Mouse (Mus musculus): ENCODE measurements around the gene Gm7358.
"Not testable (repeated sequence)": the region's sequence is repeated elsewhere in the genome, so short reads cannot be mapped to it uniquely, and the experiment has no call there.

Gm7358 gene

DNA sequence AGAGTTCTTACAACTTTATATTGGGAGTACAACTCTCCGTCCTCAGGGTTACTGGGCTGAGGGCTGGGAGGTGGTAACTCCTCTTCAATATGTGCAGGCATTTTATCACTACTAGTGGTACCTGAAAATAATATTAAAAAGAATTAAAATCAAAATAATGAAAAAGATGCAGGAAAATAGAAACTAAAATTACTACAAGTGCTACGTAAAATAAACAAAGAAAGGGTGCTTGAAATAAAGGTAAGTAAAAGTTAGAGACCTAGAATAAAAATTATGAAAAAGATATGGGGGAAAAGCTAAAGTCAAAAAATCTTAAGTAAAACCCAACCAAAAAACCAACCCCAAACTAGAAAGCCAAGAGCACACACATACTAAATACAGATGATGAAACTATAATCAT, at the start of gene Gm7358:
Gene Gm7358, minus strand, starts transcription at position 101 of the 400 bp plus-strand sequence.
- in situ Hi-C loops (cut with MboI) = not testable (repeated sequence)

DNA sequence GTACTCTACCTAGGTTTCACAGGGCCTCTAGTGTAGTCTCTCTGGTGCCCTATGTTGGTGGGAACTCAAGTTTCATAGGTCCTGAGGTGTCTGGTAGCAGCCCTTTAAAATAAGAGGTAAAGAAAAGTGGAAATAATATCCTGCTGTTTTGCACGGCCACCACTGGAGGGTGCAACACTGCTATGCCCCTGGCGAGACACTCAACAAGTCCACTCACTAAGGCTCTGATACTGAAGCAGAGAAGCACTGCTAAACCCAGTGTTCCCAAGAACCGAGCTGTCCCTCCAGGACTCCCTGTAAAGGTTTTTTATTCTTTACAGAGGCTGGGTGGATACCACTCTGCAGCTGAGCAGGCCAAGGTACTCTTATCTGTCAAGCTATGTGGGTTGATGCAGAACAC, 43.7 kb upstream of the Gm7358 start:
- in situ Hi-C loops (cut with MboI) = not testable (repeated sequence)

DNA sequence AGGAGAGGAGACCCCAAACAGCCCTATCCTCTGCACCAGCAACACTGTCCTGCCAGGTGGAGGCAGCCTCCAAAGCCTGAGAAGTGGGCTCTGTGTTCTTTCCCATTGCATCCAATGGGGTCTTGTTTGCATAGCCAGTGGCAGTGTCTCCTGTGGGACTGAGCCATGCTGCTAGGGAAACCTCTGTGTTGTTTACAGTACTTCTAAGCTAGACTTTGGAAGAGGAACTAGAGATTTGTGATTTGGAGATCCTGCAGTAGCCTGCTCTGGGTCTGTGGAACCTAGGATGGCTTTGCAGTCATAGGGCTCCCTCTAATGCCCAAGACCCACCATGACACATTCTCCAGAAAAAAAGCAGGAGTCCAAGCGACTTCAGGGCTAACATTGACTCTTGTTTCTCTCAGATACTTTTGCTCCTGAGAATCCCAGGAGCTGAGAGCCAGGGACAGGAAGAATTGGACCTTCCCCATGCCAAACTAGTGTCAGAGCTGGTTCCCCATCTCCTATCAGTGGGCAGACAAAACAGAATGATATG, 42.2 kb upstream of the Gm7358 start:
- in situ Hi-C loops (cut with MboI) = not testable (repeated sequence)

DNA sequence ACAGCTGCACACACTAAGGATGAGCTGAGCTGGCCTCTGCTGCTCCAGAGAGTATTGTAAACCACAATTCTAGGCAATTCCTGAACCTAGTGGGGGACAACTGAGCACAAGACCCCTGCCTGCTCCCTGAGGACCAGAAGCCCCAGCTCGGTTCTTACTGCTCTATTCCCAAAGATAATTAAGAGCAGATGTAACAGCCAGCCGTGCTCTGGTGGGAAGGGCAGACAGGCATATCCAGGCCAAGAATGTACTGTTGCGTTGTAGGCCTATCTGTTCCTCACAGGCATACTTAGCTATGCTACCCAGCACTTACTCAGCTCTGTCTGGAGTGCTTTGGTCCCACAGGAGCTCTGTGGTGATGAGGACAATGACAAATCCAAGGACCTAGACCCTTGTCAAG, 40.6 kb upstream of the Gm7358 start:
- in situ Hi-C loops (cut with MboI) = not testable (repeated sequence)

DNA sequence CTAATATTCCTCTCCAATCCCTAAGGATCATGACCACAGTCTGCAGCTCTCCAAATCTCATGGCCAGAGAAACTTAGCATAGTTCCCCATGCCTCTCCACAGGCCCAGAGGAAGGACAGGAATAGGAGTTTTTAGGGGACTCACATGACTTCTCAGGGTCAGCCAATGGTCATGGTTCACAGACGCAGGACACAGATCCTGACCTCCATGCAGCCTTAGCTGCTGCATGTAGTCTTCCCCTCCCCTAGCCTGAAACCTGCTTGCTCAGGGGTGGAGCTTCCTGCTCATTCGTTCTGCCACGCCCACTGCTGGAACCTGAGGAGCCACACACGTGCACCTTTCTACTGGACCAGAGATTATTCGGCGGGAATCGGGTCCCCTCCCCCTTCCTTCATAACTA, 34.8 kb upstream of the Gm7358 start:
- in situ Hi-C loops (cut with MboI) = not testable (repeated sequence)

DNA sequence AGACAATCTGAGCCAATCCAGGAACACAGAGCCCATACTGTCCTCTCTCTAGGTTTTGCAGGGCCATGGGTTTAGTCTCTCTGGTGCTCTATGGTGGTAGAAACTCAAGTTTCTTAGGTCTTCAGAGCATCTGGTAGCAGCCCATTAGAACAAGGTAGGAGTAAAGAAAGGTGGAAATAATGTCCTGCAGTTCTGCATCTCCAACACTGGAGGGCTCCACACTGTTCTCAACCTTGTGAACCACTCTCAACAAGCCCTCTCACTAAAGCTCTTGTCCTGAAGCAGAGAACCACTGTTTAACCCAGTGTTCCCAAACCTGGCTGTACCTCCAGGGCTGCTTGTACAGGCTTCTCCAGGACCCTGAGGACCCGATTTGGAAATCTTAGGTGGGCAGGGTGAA, 27.3 kb upstream of the Gm7358 start:
- in situ Hi-C loops (cut with MboI) = not testable (repeated sequence)

DNA sequence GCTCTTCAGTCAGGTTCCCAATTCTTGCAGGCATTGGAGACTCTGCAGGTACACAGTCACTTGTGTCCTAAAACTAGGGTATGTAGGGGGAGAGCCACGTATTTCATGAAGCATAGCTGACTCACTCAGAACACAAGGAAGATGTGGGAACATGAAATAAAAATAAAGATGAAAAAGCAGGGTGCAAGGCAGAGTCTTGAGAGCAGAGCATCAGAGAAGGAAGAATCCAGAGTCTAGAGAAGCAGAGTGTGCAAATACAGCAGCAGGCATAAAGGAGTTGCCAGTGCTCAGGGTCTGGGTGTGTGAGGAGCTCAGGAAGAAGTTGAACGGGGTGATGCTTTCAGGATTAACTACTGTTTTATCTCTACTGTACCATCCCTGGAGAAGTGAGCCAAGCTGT, 17.5 kb downstream of the Gm7358 start:
- in situ Hi-C loops (cut with MboI) = not testable (repeated sequence)

DNA sequence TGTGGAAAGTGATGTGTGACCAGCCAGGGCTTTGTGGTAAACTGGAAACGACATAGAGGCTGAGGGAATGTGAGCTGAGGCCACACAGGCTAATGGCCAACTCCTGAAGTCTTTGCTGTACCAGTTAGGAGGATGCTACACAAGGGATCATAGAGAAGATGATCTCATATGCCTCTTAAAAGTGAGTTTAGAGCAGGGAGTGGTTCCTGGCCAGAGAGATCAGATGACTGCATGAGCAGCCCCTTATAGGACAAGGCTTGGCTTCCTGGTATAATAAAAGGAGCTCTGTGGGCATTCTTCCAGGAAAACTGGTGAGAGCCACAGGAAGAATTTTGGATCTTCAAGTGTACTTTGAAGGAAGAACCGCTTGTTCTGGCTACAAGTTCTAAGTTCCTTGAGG, 22.3 kb downstream of the Gm7358 start:
- in situ Hi-C loops (cut with MboI) = not testable (repeated sequence)

DNA sequence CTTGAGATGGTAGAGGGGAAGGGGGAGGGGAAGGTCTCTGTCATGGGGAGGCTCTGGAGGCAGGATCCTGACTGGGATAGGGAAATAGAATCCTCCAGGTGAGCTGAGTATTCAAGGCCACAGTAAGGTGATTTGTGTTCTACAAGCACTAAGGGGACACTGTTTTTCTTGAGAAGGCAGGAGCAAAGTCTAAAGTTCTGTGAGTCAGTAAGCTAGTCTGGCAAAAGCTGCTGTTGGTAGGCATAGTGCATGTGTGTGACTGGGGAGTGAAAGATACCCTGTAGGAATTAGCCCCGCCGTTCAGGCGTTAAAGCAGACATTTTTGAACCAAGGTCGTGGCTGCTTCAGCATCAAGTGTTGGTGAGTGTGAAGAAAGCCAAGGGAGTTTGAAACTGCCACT, 23.2 kb downstream of the Gm7358 start:
- in situ Hi-C loops (cut with MboI) = not testable (repeated sequence)

All from mature B cell (primary cell).